Mouse (Mus musculus) brain, embryonic 14.5 days (tissue): ENCODE results near the gene Mertk.

Experiments used
- CTCF ChIP-seq: fragments of 200-500 bp; IDR thresholded peaks from 2 replicates; pipeline ENCODE4 v1.5.1; 2012; ENCODE audit warnings: inconsistent platforms, mild to moderate bottlenecking, moderate library complexity, borderline replicate concordance; ENCODE audit not compliant: insufficient read depth, insufficient read length; ENCODE audit errors: extremely low read depth
- POLR2A ChIP-seq: fragments of 200-500 bp; IDR thresholded peaks from 2 replicates; pipeline ENCODE4 v1.6.1; 2012; ENCODE audit warnings: mild to moderate bottlenecking, inconsistent platforms, borderline replicate concordance; ENCODE audit not compliant: poor library complexity, insufficient read depth, insufficient read length, severe bottlenecking; ENCODE audit errors: extremely low read depth

DNA sequence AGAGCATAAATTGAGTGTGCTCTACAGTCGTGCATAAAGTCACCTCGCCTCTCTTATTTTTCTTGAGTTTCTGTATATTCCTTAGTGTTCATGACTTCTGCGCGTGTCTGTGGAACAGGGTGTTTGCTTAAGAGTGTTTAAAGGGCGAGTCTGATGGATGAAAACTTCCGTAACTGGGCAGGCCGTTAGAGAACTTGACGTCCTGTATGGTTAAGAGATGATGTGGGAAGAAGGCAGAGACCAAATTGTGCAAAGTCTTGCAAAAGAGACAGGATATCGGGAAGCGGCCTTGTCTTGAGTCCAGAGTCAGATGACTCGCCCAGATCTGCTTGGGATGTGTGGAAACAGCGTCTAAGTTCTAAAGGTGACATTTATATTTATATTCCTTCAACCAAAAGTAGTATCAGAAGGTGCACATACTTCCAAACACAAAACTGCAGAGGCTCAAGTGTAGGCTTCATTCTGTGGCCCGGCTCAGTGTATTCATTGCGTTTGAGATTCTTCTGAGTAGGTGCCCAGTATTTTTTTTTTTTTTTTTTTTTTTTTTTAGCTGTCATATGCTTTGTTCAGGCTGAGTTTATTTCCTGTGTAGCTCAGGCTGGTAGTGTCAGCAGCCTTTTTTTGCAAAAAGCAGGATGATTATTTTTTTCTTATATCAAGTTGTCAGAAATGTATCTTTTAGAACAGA, 120.3 kb downstream of the Mertk start:
- TF ChIP-seq POLR2A (no peak), CTCF (no peak)
